Mouse (Mus musculus) forebrain, embryonic 13.5 days (tissue): ENCODE data around the gene C87436. TPM values are rescaled to one million over a fixed set of nuclear protein-coding genes. Genes with fewer than 3 reads are reported as not detected.
A peak's percentile ranks its signal among the peaks of the same experiment; 100 is the strongest.

Experiments used
- ATAC-seq: fragments of 200-750 bp; cut with Nextera tagmentation; 2 replicates; pipeline ENCODE4 v1.8.0; 2017
- H3K27ac ChIP-seq: fragments of 300-500 bp; sonication (generic); 2 replicates; pipeline ENCODE4 v1.5.1; 2015; ENCODE audit warnings: inconsistent platforms, mild to moderate bottlenecking, moderate library complexity
- H3K27me3 ChIP-seq: fragments of 300-500 bp; sonication (generic); 2 replicates; pipeline ENCODE4 v1.6.1; 2015; ENCODE audit warnings: mild to moderate bottlenecking, inconsistent platforms
- H3K36me3 ChIP-seq: fragments of 300-500 bp; sonication (generic); 2 replicates; pipeline ENCODE4 v1.6.1; 2015; ENCODE audit warnings: mild to moderate bottlenecking, inconsistent platforms; ENCODE audit not compliant: poor library complexity, severe bottlenecking
- H3K4me1 ChIP-seq: fragments of 300-500 bp; sonication (generic); 2 replicates; pipeline ENCODE4 v1.6.1; 2015; ENCODE audit warnings: inconsistent platforms
- H3K4me2 ChIP-seq: fragments of 300-500 bp; sonication (generic); 2 replicates; pipeline ENCODE4 v1.6.1; 2015; ENCODE audit warnings: inconsistent platforms, mild to moderate bottlenecking, moderate library complexity
- H3K4me3 ChIP-seq: fragments of 300-500 bp; sonication (generic); 2 replicates; pipeline ENCODE4 v1.5.1; 2015; ENCODE audit warnings: mild to moderate bottlenecking, inconsistent platforms
- H3K9ac ChIP-seq: fragments of 300-500 bp; sonication (generic); 2 replicates; pipeline ENCODE4 v1.6.1; 2015; ENCODE audit warnings: mild to moderate bottlenecking, inconsistent platforms
- H3K9me3 ChIP-seq: fragments of 300-500 bp; sonication (generic); replicated peaks from 2 replicates; pipeline ENCODE4 v1.6.1; 2016; ENCODE audit warnings: inconsistent platforms
- WGBS: fragments of 180-500 bp; shearing (Covaris S2); methylation state at CpG from one replicate; pipeline ENCODE4 v1.1.7; 2015; 5-methylcytosine and 5-hydroxymethylcytosine counted together
- polyA plus RNA-seq: library from polyadenylated mRNA; unstranded; fragments of >200 nt; fragmentation: Nextera tagmentation; extraction: Ambion mirVana; gene quantifications from 2 replicates; pipeline ENCODE4 v1.2.1, GENCODE M21; 2015

Gene C87436
- polyA plus RNA-seq, 1 experiment from 2014 or later, result 34.1 TPM

DNA sequence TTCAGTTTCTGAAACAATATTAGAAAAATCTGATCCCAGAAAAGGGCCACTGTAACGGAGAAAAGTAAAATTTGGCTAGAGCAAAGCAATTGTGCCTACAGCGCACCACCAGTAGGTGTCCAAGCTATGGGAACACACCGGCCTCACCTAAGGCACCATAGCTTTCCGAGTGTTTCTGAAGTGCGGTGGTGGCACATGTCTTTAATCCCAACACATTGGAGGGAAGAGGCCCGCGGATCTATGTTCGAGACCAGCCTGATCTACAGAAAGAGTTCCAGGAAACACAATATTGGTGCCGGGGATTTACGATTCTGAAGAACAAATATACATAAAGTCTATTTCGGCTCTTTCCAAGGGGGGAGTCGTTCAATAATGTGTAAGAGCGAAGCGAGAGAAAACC lies 463 bp upstream of the C87436 start:
- H3K4me1 ChIP-seq, result peaks cover 11% of the 10 kb centered on the region
- H3K4me3 ChIP-seq, result peak overlapping the region; percentile 76
- peak; percentile 33 for ATAC-seq
- peak overlapping the region; percentile 85 for H3K4me2 ChIP-seq
- peaks cover 41% of the 10 kb centered on the region for H3K36me3 ChIP-seq
- no peaks in the 10 kb centered on the region for H3K27me3 ChIP-seq
- 2% methylated on average over 14 of the region's 14 CpGs for WGBS
- peak overlapping the region; percentile 90 for H3K9ac ChIP-seq
- H3K9me3 ChIP-seq, result no peaks in the 10 kb centered on the region
- peak overlapping the region; percentile 89 for H3K27ac ChIP-seq

DNA sequence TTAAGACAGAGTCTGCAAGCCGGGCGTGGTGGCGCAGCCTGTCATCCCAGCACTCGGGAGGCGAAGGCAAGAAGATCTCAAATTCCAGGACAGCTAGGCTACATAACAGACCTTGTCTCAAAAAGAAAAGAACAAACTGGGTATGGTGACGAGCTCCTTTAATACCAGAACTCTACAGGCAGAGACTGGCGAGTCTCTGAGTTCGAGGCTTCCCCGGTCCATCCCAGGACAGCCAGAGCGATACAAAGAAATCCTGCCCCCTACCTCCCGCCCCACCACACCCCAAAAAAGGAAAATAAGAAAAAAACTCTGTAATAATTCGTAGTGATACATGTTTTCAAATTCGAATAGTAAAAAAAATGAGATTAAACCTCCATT lies 934 bp downstream of the C87436 start:
- ATAC-seq, result no peak
- H3K36me3 ChIP-seq, result peaks cover 42% of the 10 kb centered on the region
- peak overlapping the region; percentile 90 for H3K9ac ChIP-seq
- H3K9me3 ChIP-seq, result no peaks in the 10 kb centered on the region
- peak overlapping the region; percentile 85 for H3K4me2 ChIP-seq
- peak overlapping the region; percentile 76 for H3K4me3 ChIP-seq
- H3K27ac ChIP-seq, result peak overlapping the region; percentile 89
- peaks cover 11% of the 10 kb centered on the region for H3K4me1 ChIP-seq
- no peaks in the 10 kb centered on the region for H3K27me3 ChIP-seq
- WGBS, result 3% methylated on average over 13 of the region's 13 CpGs

DNA sequence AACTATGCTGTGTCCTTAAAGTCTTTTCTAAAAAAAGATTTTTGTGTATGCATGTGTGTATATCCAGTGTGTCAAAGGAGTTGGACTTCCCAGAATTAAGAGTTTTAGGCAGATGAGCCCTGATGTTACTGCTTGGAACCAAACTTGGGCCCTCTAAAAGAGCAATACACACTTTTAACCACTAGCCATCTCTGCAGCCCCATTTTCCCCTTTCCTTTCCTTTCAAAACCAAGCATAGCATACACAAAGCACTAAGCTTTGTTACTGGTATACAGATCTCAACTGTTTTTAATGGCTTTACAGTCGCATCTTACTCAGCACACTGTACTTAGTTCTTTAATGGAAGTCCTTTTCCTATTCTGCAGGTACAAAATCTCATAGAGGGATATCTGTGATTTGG lies 1.4 kb downstream of the C87436 start:
- peak overlapping the region; percentile 85 for H3K4me2 ChIP-seq
- H3K9me3 ChIP-seq, result no peaks in the 10 kb centered on the region
- peak overlapping the region; percentile 76 for H3K4me3 ChIP-seq
- no peaks in the 10 kb centered on the region for H3K27me3 ChIP-seq
- 0 out of 2 replicates have a peak overlapping the region, but pooled peaks have one; percentile 89 for H3K27ac ChIP-seq
- ATAC-seq, result no peak
- peaks cover 42% of the 10 kb centered on the region for H3K36me3 ChIP-seq
- 89% methylated on average over 1 of the region's 1 CpGs for WGBS
- peak overlapping the region; percentile 90 for H3K9ac ChIP-seq
- H3K4me1 ChIP-seq, result peaks cover 11% of the 10 kb centered on the region

DNA sequence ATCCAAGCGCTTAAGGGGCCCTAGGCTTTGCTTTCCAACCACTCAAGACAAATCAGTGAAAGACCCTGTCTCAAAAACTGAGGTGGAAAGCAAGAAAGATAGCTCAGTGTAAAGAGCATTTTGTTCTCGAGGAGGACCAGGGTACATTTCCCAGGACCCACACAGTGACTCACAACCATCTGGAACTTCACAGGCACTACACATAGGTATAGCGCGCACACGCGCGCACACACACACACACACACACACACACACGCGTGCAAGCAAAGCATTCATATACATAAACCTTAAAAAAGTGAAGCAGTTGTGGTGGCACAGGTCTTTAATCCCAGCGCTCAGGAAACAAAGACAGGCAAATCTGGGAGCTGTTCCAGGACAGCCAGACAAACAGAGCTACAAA lies 3.4 kb downstream of the C87436 start:
- WGBS, result 94% methylated on average over 10 of the region's 10 CpGs
- Histone ChIP-seq H3K4me3 (no peak overlapping the region), H3K9me3 (no peaks in the 10 kb centered on the region), H3K36me3 (peaks cover 36% of the 10 kb centered on the region), H3K27me3 (no peaks in the 10 kb centered on the region), H3K4me1 (peaks cover 11% of the 10 kb centered on the region), H3K27ac (no peak overlapping the region), H3K4me2 (no peak overlapping the region), H3K9ac (no peak overlapping the region)
- no peak for ATAC-seq

DNA sequence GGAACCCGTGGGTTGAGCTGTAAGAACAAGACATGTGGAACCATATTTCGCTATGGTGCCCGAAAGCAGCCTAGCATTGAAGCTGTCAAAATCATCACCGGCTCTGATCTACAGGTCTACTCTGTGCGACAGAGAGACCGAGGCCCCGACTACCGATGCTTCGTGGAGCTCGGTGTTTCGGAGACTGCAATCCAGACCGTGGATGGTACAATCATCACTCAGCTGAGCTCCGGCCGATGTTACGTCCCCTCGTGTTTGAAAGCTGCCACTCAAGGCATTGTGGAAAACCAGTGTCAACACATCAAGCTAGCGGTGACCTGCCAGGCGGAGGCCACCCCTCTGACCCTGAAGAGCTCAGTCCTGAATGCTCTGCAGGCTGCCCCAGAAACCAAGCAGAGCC lies 7.4 kb downstream of the C87436 start:
- H3K4me3 ChIP-seq, result no peak overlapping the region
- H3K36me3 ChIP-seq, result peaks cover 66% of the 10 kb centered on the region
- ATAC-seq, result no peak
- H3K9ac ChIP-seq, result no peak overlapping the region
- H3K27ac ChIP-seq, result no peak overlapping the region
- WGBS, result 95% methylated on average over 18 of the region's 18 CpGs
- no peaks in the 10 kb centered on the region for H3K9me3 ChIP-seq
- no peaks in the 10 kb centered on the region for H3K4me1 ChIP-seq
- no peak overlapping the region for H3K4me2 ChIP-seq
- no peaks in the 10 kb centered on the region for H3K27me3 ChIP-seq

DNA sequence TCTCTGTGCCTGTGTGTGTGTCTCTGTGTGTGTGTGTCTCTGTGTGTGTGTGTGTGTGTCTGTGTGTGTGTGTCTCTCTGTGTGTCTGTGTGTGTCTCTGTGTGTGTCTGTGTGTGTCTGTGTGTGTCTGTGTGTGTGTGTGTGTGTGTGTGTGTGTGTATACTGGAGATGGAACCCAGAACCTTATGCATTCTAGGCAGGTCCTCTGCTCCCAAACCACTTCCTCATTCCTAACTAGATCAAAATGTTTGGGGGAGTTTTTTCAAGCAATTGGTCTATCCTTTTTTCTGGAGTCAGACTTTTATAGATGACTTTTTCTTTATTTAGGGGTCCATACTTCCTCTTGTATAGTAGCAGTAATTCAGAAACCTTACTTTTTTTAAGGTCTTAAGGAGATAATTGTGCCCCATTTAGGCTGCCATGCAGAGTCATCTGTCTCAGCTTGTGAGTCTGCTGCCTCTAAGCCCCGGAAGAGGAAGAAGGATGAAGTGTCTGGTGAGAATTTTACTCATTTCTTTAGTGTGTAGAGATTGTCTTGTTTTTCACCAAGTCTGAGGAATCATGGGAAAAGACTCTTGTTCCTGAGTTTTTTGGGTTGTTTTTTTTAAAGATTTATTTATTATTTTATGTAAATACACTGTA lies 8.9 kb downstream of the C87436 start:
- H3K27me3 ChIP-seq, result no peaks in the 10 kb centered on the region
- no peaks in the 10 kb centered on the region for H3K9me3 ChIP-seq
- no peak overlapping the region for H3K4me2 ChIP-seq
- H3K27ac ChIP-seq, result no peak overlapping the region
- H3K9ac ChIP-seq, result no peak overlapping the region
- H3K4me1 ChIP-seq, result no peaks in the 10 kb centered on the region
- H3K4me3 ChIP-seq, result no peak overlapping the region
- 84% methylated on average over 1 of the region's 1 CpGs for WGBS
- ATAC-seq, result no peak
- peaks cover 74% of the 10 kb centered on the region for H3K36me3 ChIP-seq

DNA sequence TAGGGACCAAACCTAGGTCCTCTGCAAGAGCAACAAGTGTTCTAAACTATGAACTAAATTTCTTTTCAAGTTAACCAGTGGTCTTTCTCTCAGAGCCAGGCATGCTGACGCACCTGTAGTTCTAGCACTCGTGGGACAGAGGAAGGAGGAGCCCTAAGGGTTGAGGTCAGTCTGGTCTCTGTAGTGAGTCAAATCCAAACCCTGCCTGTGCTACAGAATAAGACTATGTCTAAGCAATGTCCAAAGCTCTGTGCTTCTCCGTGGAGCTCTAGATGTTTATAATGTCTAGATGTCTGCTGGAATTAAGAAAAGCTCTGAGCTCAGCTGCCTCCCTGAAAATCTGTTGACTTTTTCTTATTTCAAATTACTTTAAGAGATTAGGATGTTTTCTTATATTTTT lies 18.6 kb downstream of the C87436 start:
- Histone ChIP-seq H3K27ac (no peak overlapping the region), H3K4me2 (no peak overlapping the region), H3K4me3 (no peak overlapping the region), H3K4me1 (no peaks in the 10 kb centered on the region), H3K9me3 (no peaks in the 10 kb centered on the region), H3K36me3 (peaks cover 78% of the 10 kb centered on the region), H3K9ac (no peak overlapping the region), H3K27me3 (no peaks in the 10 kb centered on the region)
- 92% methylated on average over 3 of the region's 3 CpGs for WGBS
- no peak for ATAC-seq

DNA sequence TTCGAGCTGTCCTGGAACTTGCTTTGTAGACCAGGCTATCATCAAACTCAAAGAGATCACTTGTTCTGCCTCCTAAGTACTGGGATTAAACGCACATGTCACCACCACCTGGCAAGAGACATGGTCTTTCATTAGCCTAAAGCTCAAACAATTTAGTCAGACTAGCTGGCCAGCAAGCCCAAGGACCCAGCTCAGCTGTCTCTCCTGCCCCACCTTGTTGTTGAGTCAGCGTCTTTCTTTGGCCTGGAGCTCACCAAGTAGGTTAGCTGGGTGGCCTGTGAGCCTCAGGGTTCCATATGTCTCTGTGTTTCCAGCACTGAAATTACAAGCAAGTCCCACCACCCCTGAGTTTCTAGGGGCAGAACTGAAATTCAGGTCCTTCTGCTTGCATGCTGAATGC lies 24.9 kb downstream of the C87436 start:
- no peak for ATAC-seq
- 90% methylated on average over 3 of the region's 3 CpGs for WGBS
- H3K27ac ChIP-seq, result no peak overlapping the region
- peaks cover 82% of the 10 kb centered on the region for H3K36me3 ChIP-seq
- H3K4me3 ChIP-seq, result no peak overlapping the region
- H3K9me3 ChIP-seq, result no peaks in the 10 kb centered on the region
- no peaks in the 10 kb centered on the region for H3K27me3 ChIP-seq
- H3K9ac ChIP-seq, result no peak overlapping the region
- H3K4me1 ChIP-seq, result no peaks in the 10 kb centered on the region
- no peak overlapping the region for H3K4me2 ChIP-seq

DNA sequence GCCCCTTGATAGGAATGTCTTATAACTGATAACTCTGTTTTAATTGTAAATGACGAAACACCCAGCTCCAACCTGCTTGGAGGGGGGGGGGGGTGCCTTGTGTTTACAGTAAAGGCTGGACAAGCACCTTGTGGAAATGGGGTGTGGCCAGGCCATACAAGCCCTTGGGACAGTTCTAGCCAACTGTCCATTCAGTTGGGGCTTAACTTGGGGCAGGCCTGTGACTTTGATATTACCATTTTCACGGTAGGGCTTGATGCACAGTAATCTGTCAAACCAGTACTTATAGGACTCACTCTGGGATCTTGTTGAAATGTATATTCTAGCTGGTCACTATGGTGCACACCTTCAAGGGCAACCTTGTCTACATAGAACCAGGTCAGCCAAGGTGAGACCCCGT lies 33.1 kb downstream of the C87436 start:
- Histone ChIP-seq H3K4me3 (peak overlapping the region; percentile 34; the same call in 1 of the 2 replicates), H3K27ac (peak overlapping the region; percentile 95), H3K27me3 (no peaks in the 10 kb centered on the region), H3K36me3 (peaks cover 29% of the 10 kb centered on the region), H3K9me3 (no peaks in the 10 kb centered on the region), H3K4me1 (peaks cover 17% of the 10 kb centered on the region), H3K4me2 (peak overlapping the region; percentile 63), H3K9ac (peak overlapping the region; percentile 61)
- ATAC-seq, result 0 out of 2 replicates have a peak, but pooled peaks have one; percentile 0
- WGBS, result 91% methylated on average over 3 of the region's 3 CpGs

DNA sequence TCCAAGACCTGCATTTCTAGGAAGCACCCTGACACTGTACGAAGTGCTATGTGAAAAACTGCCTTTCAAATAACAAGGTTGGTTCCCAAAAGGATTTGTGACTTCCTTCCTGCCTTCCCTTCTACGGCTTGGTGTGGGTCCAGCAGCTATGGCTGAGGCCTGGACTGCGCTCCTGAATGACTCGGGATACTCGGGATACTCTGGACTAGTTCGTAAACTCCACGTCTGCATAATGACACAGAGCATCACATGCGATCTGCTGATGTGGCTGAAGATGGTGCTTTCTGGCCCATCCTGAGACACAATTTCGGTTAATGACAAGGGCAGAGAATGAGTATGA lies 33.6 kb downstream of the C87436 start:
- peak overlapping the region; percentile 34 for H3K4me3 ChIP-seq
- peaks cover 25% of the 10 kb centered on the region for H3K36me3 ChIP-seq
- H3K9ac ChIP-seq, result peak overlapping the region; percentile 61
- peak overlapping the region; percentile 95 for H3K27ac ChIP-seq
- no peaks in the 10 kb centered on the region for H3K27me3 ChIP-seq
- peaks cover 17% of the 10 kb centered on the region for H3K4me1 ChIP-seq
- peak; percentile 52 for ATAC-seq
- no peaks in the 10 kb centered on the region for H3K9me3 ChIP-seq
- peak overlapping the region; percentile 63 for H3K4me2 ChIP-seq
- 23% methylated on average over 9 of the region's 9 CpGs for WGBS

DNA sequence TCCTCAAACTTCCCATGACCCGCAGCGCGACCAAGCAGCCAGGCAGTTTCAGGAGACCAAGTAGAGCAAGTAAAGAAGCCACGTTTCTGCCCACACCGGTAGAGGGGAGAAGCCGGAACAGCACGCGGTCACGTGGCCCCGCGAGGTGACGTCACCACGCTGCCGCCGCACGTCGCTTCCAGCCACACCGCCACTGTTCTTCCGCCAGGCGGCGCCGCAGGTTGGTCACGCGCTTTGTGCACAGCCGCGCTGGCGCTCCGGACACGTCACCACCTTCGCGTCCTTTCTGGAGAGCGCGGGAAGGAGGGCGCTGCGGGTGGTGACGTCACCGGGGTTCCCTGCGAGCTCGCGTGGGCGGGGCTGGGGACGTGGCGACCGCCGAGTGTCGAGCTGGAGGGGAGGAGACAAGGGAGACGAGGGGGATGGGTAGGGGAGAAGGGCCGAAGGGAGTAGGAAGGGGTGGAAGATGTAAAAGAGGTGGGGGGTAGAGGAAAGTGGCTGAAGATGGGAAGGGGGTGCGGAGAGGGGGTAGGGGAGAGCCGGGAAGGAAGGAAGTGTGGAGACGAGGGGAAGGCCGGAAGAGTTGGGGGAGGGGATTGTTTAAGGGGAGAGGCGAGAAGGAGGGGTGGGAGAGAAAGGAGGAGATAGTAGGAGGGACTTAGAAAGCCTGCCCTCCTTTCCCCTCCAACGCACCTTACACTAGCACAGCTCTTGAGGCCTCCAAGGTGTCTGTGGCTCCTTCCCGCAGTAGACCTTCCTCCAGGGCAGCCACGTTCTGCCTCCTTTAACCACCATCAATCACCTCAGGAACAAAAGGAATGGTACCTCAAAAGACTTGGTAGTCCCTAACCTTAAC lies 34.2 kb downstream of the C87436 start:
- Histone ChIP-seq H3K4me2 (peak overlapping the region; percentile 63), H3K9me3 (no peaks in the 10 kb centered on the region), H3K27ac (peak overlapping the region; percentile 95), H3K4me3 (peak overlapping the region; percentile 34), H3K36me3 (peaks cover 21% of the 10 kb centered on the region; the same call in 1 of the 2 replicates), H3K27me3 (no peaks in the 10 kb centered on the region), H3K9ac (peak overlapping the region; percentile 61), H3K4me1 (peaks cover 17% of the 10 kb centered on the region)
- WGBS, result under 1% methylated on average over 55 of the region's 56 CpGs
- ATAC-seq, result peak; percentile 96

DNA sequence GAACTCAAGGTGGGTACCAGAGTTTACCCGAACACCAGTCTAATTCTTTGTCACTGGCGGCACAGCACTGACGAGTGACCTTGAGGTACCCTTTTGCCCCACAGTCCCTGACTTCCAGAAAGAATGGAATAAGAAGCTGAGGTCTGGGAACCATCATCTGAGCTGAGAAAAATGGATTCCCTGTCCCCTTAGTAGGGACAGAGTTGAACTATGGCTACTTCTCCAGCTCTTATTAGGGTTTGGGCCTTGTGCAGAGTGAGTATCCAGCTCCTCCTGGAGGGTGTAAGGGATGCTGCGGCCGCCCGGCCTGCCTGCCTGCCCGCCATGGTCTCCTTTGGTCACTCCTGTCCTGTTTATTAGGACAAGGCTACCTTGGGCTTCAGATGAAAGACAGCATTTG lies 34.9 kb downstream of the C87436 start:
- Histone ChIP-seq H3K27me3 (no peaks in the 10 kb centered on the region), H3K9ac (peak overlapping the region; percentile 61), H3K4me3 (peak overlapping the region; percentile 34), H3K27ac (peak overlapping the region; percentile 95), H3K4me1 (peaks cover 17% of the 10 kb centered on the region), H3K9me3 (no peaks in the 10 kb centered on the region), H3K4me2 (peak overlapping the region; percentile 63), H3K36me3 (peaks cover 19% of the 10 kb centered on the region; the same call in 1 of the 2 replicates)
- peak; percentile 0; the same call in 1 of the 2 replicates for ATAC-seq
- WGBS, result 49% methylated on average over 7 of the region's 7 CpGs
